Mouse (Mus musculus): ENCODE data around the gene Lgr5.

The Lgr5 gene

DNA sequence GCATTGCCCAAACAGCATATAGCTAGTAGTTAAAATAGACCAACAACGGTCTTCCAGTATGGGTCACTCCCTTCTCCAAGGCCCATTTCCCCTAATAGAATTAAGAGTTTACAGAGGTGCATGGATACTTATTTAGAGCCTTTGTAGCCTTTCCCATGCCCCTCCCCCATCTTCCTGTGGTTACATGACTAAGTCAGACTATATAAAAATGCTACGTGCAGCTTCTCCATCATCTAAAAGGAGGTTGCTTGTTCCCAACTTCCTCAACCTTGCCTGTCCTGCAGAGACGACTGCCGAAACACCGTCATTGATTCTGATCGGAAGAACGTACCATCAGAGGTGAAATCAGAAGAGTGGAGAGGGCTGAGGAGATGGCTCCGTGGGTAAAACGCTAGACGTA is 82.4 kb downstream of the Lgr5 start:
- no peak for DNase-seq (ENCODE audit: low spot score)

GRCm38 (mm10) chr10:115493778-115494141 is 93.8 kb downstream of the Lgr5 start:
- DNase-seq (ENCODE audit: low spot score), result no peak

DNA sequence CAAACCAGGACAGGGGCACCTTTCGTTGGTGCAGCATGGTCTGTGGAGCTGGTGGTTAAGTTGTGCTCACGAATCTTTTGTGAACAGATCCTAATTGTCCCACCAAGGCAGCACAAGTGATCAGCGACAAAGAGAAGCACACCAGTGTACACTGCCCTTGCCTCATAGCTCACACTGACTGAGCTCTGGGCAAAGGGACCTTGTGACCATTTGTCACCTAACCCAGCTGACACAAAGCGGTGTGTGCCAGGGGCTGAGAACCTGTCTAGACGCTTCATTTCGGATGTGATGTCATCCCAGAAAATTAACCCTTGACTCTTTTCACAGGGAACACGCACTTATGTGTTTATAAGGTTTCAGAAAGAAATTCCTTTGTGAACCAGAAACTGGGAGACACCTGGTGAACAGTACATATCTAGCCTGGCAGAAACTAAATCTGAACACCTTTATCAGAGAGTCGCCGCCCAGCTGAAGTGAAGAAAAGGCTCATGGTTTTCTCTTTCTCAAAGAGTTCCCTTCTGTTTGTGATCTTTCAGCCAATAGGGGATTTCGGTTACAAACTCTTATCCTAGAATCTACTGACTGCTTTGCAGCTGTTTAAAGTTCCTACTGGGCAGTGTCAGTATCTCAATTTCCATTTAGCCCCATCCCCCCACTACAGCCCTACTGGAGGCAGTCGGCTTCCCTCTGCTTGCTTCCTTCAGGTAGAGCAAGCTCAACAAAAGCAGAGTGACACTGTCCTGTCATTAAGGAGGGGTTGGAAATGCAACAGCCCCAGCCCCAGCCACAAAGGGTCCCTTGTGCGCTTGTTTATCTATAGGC is 94.4 kb downstream of the Lgr5 start:
- DNase-seq (ENCODE audit: low spot score), result peak; percentile 20

DNA sequence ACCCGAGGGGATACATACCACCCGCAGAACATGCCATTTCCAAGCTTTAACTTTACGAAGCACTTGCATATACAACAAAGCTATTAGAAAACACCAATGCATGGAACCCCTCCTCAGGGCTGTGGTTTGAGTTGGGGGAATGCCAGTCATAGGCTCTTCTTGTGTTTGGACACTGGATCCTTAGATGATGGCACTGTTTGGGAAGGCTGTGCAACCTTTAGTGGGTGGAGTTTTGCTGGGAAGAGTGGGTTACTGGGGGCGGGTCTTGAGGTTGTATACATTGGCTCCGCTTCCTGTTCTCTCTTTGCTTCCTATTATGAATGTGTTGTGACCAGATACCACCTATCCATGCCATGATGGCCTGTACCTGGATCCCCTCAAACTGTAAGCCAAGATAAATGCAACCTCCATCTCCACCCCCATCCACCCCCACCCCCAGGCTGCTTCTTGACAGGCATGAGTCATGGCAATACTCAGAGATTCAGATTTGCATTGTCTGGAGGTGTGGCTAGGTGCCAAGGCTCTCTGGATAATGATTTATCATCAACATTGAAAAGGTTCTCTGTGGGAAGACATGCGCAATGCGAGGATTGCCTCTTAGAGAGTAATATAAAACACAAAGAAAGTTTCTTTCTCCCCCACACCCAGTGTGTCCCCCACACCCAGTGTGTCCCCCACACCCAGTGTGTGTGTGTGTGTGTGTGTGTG is 95.6 kb downstream of the Lgr5 start:
- no peak for DNase-seq (ENCODE audit: low spot score)

DNA sequence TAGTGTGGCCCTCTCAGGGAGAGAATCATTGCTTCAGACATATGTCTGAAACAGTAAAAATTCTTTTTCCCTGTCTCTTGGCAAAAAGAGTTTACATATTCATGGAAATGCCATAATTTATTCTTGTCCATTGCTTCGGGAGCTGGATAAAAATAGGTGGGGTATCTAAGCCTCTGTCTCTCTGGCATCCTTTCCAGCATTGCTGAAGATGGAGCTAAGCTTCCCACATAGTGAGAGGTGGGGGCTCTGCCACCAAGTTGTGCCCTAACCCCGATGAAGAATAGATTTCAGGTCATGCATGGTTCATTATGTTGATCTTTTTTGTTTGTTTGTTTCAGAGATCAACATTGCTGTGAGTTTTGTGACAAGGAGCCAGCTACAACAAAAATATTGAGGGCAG is 102.0 kb downstream of the Lgr5 start:
- DNase-seq (ENCODE audit: low spot score), result no peak

DNA sequence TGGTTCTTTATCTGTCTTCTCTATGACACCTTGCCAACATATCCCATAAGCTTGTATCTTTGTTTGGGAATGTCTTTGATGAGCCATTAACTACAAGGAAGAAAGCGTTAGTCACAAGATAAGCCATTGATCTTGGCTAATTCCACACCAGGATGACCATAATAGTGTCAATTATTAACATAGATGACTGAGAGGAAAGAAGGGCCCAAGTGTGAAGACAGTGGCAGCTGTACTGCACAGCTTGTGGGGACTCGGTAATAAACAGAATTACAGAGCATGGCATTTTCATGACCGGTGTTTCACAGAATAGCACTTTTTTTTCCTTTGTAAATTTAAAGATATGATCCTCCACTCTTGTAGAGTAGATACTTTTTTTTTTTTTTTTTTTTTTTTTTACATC is 102.9 kb downstream of the Lgr5 start:
- DNase-seq (ENCODE audit: low spot score), result no peak

- DNase-seq (ENCODE audit: low spot score), result peak; percentile 37
Observed at GRCm38 (mm10) chr10:115478441-115479141, 109.0 kb downstream of the Lgr5 start.

DNA sequence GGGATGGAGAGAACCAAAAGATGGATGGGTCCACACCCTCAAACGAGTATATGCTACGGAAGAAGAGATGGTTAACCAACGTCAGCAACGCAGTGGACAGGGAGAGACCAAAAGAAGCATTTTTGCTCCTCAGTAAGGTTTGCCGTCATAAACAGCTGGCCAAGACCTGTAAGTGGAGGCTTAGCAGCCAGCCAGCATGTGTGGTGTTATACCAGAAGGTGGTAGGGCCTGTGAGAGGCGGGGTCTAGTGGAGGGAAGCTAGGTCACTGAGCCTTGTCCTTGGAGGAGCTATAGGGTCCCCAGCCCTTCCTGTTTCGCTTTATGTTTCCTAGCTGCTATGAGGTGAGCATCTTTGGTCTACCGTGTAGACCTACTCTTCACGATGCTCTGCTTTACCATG is 111.1 kb downstream of the Lgr5 start:
- DNase-seq (ENCODE audit: low spot score), result no peak

DNA sequence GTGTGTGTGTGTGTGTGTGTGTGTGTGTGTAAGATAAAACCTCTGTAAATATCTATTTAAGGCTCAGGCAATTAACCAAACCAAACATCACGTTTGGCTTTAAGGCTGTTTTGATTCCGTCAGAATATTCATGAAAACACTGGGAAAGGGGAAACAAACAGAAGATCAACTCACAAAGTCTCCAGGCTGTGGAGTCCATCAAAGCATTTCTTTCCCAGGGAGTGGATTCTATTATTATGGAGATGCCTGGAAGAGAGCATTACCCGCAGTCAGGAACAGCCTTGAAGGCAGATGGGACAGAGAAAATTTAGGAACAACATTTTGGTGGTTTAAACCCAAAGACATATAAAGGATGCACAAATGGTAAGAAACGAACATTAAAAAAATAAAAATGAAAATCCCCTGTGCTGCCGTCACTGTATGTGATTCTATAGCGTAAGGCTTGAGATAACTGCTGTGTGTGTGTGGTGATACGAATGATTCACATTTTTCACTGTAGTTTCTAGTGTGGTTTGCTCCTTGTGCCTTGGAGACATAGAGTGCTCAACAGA is 112.5 kb downstream of the Lgr5 start:
- DNase-seq (ENCODE audit: low spot score), result no peak

- DNase-seq (ENCODE audit: low spot score), result no peak
Observed at GRCm38 (mm10) chr10:115473213-115473961, 114.2 kb downstream of the Lgr5 start.

DNA sequence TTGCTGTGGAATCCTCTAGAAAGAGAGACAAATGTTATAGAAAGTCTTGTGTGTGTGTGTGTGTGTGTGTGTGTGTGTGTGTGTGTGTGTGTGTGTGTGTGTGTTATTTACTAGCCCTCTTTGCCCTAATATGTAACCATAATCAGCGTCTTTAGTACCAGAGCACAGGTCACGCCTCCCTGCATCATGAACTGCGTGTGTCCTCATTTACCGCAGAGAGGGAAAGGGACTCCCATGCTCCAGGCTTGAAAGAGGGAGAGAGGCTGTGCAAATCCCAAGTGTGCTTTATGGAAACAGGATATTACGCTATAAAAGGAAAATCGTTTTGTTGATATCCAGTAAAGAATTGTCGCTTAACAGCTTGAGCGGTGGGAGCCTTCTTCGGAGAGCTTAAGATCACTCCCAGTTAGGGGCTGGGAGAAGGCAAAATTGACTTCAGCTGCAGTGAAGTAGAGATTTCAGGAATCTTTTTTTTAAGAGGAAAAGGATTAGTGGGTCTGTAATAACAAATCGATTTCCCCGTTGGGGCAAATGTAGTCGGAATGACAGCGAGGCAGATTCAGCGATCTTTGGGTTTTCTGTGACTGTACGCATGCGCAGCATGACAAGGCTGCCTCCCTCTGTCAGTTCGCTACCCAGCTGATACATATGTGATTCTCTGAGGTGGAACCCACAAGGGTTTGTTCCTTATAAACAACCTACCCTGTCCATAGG is 116.8 kb downstream of the Lgr5 start:
- DNase-seq (ENCODE audit: low spot score), result peak; percentile 60

- peak; percentile 30 for DNase-seq (ENCODE audit: low spot score)
Observed at GRCm38 (mm10) chr10:115469040-115469439, 118.5 kb downstream of the Lgr5 start.

- DNase-seq (ENCODE audit: low spot score), result no peak
Observed at GRCm38 (mm10) chr10:115468632-115469031, 118.9 kb downstream of the Lgr5 start.

DNA sequence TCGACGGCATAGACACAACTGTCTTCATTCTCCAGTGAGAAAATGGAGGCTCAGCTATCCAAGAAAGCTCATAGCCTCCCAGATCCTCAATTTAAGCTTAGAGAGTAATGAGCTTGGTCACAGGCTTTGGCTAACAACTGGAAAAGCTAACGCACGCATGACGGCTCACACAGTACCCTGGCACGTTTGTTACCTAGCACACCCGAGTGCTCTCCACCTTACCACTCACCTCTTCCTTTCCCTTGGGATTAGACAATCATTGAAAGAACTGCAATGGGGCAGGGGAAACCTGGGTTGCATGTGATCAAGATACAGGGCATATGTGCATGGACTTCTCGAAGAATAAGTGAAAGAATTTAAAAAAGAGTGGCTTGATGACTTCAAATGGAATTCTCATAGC is 119.6 kb downstream of the Lgr5 start:
- DNase-seq (ENCODE audit: low spot score), result no peak

DNA sequence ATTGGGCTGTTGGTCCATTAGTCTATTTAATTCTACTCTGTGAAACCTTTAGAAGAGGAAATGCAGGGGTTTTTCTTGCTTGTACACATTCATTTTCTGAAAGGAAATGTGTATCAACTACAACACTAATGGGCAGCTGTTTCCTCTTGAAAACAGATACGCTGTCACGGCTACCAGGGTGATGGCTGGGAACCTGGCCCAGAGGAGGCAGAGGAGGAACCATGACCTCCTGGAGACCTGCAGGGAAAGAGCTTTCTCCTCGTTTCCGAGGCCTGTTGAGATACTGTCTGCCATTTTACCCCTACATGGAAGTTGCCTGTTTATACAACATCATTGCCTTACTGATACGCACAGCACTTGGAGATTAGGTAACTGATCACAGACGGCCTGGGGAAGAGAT is 121.8 kb downstream of the Lgr5 start:
- DNase-seq (ENCODE audit: low spot score), result no peak

DNA sequence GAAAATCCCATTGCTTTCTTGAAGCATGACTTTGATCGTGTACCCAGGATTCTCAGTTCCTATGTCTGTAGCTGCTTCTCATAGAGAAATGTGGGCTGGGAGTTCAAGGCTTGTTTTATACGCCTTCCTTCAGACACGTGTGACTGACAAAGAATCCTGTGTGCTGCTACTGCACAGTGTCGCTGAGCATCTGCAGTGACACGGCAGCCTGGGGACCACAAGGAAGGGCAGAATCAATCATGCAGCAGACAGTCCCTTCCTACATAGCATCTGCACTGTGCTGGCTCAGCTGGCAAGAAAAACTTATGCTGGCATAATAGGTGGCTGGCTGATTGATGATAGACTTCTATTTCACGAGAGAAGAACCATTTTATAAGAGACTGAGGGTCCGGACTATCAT is 122.5 kb downstream of the Lgr5 start:
- no peak for DNase-seq (ENCODE audit: low spot score)

DNA sequence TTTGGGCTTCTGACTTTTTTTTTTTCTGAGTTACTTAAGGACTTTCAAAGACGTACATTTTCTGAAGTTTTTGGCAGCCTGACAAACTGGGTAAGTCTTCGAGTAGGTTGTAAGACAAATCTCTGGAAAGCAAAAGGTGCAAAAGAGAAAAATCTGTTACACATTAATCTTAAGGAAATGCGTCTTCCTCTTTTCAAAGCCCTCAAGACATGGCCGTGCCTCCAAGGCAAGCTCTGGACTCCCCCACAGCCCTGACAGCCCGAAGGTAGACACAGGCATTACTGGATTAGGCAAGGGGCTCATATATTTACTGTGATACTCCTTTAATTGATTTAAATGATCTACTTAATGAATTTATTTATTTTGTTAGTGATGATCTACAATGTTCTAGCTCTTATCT is 124.9 kb downstream of the Lgr5 start:
- no peak for DNase-seq (ENCODE audit: low spot score)

DNA sequence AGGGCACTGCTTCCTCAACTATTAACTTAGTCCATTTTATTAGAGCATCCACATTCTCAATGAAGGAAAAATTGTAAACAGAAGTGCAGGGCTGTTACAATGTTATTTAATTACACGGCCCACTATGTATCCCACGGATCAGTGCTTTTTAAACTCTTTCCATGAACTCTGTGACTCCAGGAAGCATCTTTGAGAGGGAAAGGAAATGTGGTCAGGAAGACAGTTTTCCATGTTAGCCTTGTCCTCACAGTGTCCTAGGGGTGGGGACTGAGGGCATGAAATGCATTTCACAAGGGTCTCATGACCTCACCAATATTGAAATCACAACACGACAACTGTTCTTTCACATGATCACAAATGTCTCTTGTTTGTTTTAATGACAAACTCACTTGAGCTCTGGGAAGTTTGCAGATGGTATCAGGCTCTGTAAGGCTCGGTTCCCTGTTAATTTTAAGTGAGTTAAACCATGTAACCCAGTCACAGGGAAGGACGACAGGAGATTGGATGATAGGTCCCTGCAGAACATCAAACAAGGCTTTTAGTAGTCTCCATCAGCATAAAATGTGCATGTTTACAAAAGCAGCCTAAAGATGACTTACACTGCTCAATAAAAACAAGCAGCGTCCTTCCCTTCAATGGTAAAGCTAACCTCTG is 130.1 kb downstream of the Lgr5 start:
- no peak for DNase-seq (ENCODE audit: low spot score)

- no peak for DNase-seq (ENCODE audit: low spot score)
Observed at GRCm38 (mm10) chr10:115448614-115449013, 139.0 kb downstream of the Lgr5 start.

DNA sequence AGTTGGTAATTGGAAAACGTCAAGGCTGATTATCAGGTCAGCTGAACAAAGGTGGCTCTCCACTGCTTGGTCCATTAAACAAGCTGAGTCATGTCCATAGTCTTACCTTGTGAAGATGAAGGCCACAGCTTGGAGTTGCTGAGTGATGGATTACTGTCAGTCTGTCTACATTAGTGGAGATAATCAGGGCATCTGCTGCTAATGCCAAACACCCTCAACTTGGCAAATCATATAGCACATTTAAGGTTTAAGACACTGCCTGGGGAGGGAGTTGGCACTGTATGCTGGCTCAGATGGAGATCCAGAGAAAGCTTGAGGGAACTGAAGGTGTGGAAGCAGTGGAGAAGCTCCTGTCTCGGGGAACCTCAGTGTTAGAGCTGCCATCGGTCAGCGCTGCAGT is 150.3 kb downstream of the Lgr5 start:
- DNase-seq (ENCODE audit: low spot score), result no peak

DNA sequence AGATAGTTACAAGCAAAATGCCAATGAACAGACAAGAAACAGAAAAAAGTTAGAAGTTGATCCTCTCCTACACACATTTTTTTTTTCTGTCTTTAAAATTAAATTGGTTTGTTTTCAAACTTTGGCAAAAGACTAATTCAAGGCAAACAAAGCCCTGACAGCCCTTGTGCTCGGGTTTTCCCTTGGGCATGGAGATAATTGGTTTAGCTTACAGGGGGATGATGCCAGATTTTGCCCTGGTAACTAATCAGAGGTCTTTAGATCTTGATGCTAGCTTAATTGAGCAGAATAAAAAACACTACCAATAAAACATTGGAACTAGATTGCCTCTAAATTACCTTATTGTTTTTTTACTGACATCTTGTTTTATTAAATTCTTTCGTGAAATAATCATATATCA is 162.2 kb downstream of the Lgr5 start:
- no peak for DNase-seq (ENCODE audit: low spot score)
